Mouse (Mus musculus): Measurements from ENCODE around the gene Gfer. TPM values are rescaled to one million over a fixed set of nuclear protein-coding genes. Genes with fewer than 3 reads are reported as not detected.
A peak's percentile ranks its signal among the peaks of the same experiment; 100 is the strongest.

Gfer gene
- polyA plus RNA-seq, 1 experiment from 2014 or later = 43.3 TPM

DNA sequence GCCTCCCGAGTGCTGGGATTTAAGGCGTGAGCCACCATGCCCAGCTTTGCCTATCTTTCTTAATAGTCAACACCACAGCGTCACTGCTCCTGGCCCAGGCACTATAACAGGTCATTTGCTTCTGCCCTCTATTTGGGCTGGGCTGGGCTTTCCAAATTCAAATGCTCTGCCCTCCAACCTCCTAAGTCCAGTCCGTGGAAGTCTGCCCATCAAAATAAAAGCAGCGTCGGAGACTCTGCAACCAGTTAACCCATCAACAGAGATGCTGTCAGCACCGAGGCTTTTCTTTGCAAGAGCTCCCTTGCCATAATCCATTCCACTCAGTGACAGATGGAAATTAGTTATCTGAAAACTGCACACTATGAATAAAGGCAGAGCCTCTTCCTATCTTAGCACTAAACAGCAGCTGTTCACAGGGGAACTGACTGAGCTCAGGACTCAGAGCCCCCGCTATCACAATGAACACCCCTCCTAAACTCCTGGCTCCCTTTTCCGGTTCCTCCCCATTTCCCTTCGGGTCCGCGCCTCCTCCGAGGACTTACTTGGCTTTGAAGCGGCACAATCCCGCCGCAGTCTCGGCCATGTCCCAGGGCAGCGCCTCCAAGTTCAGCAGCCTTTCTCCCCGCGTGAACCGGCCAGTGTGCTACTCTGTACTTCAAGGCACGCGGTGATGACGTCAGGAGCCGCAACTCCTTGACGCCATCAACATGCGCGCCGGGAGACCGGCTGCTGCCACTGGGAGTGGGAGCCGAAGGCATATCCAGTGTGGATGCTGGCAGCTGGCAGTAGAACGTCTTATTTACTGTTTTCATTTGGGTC, 11.2 kb upstream of the Gfer start, which contains the start of gene Tbl3:
Gene Tbl3 (minus strand): TSS at position 679 of the 819 bp plus-strand sequence.
- Histone ChIP-seq H3K27me3 (ENCODE audit: insufficient read depth, low read length) (no peaks in the 10 kb centered on the region), H3K9me3 (replicated peaks; ENCODE audit: low read length) (no peaks in the 10 kb centered on the region), H3K4me2 (ENCODE audit: low read length) (peak within 1 kb of the TSS; percentile 76), H3K36me3 (ENCODE audit: insufficient read depth, low read length) (peaks cover 10% of the 10 kb centered on the region; the same call in 1 of the 2 replicates), H3K4me1 (replicated peaks; ENCODE audit: insufficient read depth, low read length) (no peaks in the 10 kb centered on the region), H3K4me3 (replicated peaks; ENCODE audit: low read depth, low read length) (peak within 1 kb of the TSS; percentile 77), H3K9ac (ENCODE audit: low read depth, low read length) (peak within 1 kb of the TSS; percentile 69), H3K27ac (peak within 1 kb of the TSS; percentile 80)
- ATAC-seq (replicated peaks; ENCODE audit: low FRiP score, low read depth) = peak; percentile 79
- TF ChIP-seq CTCF (IDR thresholded peaks at IDR 0.05; ENCODE audit: low read depth) = no peak
- 2% methylated on average over 32 of the region's 32 CpGs for WGBS
- DNase-seq (ENCODE audit: low spot score) = peak; percentile 93

DNA sequence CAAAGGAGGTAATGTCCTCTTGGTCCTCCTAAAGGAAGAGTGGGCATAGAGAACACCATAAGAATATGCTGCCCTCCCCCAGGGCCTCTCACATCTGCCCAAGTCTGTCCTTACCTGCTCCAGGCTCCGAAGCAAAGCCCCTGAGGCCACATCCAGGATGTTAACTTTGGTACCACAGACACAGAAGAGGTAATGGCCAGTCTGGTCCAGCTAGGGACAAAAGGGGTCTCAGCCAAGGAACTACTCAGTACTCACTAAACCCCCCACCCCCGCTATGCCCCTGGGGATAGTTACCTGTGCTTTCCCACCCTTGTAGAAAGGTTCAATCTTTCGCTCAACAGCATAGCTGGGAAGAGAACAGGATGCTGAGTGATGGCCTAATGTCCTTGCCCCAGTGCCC, 9.9 kb upstream of the Gfer start:
- no peaks in the 10 kb centered on the region for H3K27me3 ChIP-seq (ENCODE audit: insufficient read depth, low read length)
- no peaks in the 10 kb centered on the region for H3K4me1 ChIP-seq (replicated peaks; ENCODE audit: insufficient read depth, low read length)
- H3K9me3 ChIP-seq (replicated peaks; ENCODE audit: low read length) = no peaks in the 10 kb centered on the region
- ATAC-seq (replicated peaks; ENCODE audit: low FRiP score, low read depth) (no peak), DNase-seq (ENCODE audit: low spot score) (no peak)
- peaks cover 21% of the 10 kb centered on the region for H3K36me3 ChIP-seq (ENCODE audit: insufficient read depth, low read length)
- no peak for TF ChIP-seq CTCF (IDR thresholded peaks at IDR 0.05; ENCODE audit: low read depth)
- H3K4me2 ChIP-seq (ENCODE audit: low read length) = no peak overlapping the region
- H3K9ac ChIP-seq (ENCODE audit: low read depth, low read length) = no peak overlapping the region
- no peak overlapping the region for H3K27ac ChIP-seq
- 92% methylated on average over 3 of the region's 3 CpGs for WGBS
- no peak overlapping the region for H3K4me3 ChIP-seq (replicated peaks; ENCODE audit: low read depth, low read length)

DNA sequence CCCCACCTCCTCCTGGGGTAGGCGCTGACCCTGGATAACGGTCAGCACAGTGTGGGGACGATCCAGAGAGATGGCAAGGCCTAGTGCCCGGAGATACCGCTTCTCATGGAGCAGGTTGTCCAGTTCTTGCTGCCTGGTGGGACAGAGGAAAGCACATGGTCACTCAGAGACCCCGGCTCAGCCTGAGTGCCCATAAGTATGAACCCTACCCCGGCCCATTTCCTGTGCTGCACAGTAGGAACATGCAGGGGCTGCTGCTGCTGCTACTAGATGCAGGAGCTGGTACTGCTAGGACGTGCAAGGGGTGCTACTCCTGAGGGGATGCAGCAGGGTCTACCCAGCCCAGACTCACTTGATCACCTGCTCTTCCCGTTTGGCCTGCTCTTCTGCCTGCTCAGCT, 5.3 kb upstream of the Gfer start:
- Histone ChIP-seq H3K4me3 (replicated peaks; ENCODE audit: low read depth, low read length) (no peak overlapping the region), H3K27ac (no peak overlapping the region), H3K9ac (ENCODE audit: low read depth, low read length) (0 out of 2 replicates have a peak overlapping the region, but pooled peaks have one; percentile 18), H3K36me3 (ENCODE audit: insufficient read depth, low read length) (peaks cover 31% of the 10 kb centered on the region), H3K9me3 (replicated peaks; ENCODE audit: low read length) (no peaks in the 10 kb centered on the region), H3K27me3 (ENCODE audit: insufficient read depth, low read length) (no peaks in the 10 kb centered on the region), H3K4me1 (replicated peaks; ENCODE audit: insufficient read depth, low read length) (peaks cover 10% of the 10 kb centered on the region), H3K4me2 (ENCODE audit: low read length) (no peak overlapping the region)
- WGBS = 86% methylated on average over 9 of the region's 9 CpGs
- ATAC-seq (replicated peaks; ENCODE audit: low FRiP score, low read depth) (no peak), DNase-seq (ENCODE audit: low spot score) (no peak)
- no peak for TF ChIP-seq CTCF (IDR thresholded peaks at IDR 0.05; ENCODE audit: low read depth)

DNA sequence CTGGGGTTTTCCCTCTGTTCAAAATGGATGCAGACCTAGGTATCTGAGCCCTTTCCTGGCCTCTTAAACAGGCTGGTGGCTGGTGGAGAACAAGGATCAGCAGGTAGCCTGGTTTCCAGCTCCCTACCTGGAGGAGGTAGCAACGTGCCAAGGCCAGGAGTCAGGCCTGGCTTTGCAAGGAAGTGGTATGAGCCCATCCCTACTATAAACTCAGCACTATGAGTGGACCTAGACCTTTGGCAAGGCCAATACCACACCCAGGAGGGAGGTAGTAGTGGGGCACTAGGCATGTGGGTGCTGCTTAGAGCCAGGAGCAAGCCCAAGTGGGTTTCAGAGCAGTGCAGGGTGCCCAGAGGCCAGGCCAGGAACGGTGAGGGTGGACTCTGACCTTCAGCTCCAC, 3.5 kb upstream of the Gfer start:
- Histone ChIP-seq H3K9me3 (replicated peaks; ENCODE audit: low read length) (no peaks in the 10 kb centered on the region), H3K27me3 (ENCODE audit: insufficient read depth, low read length) (no peaks in the 10 kb centered on the region), H3K4me2 (ENCODE audit: low read length) (no peak overlapping the region), H3K36me3 (ENCODE audit: insufficient read depth, low read length) (peaks cover 29% of the 10 kb centered on the region), H3K27ac (no peak overlapping the region), H3K4me3 (replicated peaks; ENCODE audit: low read depth, low read length) (no peak overlapping the region), H3K4me1 (replicated peaks; ENCODE audit: insufficient read depth, low read length) (peaks cover 15% of the 10 kb centered on the region), H3K9ac (ENCODE audit: low read depth, low read length) (no peak overlapping the region)
- ATAC-seq (replicated peaks; ENCODE audit: low FRiP score, low read depth) (no peak), DNase-seq (ENCODE audit: low spot score) (no peak)
- no peak for TF ChIP-seq CTCF (IDR thresholded peaks at IDR 0.05; ENCODE audit: low read depth)
- 86% methylated on average over 2 of the region's 2 CpGs for WGBS

DNA sequence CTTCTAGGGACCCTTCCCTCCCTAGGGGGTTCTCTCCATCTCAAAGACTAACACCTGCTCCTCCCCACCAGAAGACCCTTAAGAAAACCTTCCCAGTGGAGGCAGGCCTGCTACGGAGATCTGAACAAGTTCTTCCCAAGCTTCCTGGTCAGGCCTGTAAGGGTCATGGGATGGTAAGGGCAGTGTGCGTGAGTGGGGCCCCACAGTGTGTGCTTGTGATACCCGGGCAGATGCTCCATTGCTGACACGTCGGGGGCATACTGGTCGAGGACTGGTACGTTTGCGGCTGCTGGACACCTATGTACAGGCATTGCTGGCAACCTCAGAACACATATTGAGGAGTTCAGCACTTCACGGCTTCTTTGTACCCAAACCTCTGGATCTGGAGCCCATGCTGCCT, 2.8 kb upstream of the Gfer start:
- peaks cover 21% of the 10 kb centered on the region for H3K36me3 ChIP-seq (ENCODE audit: insufficient read depth, low read length)
- no peak for TF ChIP-seq CTCF (IDR thresholded peaks at IDR 0.05; ENCODE audit: low read depth)
- no peak overlapping the region for H3K4me2 ChIP-seq (ENCODE audit: low read length)

DNA sequence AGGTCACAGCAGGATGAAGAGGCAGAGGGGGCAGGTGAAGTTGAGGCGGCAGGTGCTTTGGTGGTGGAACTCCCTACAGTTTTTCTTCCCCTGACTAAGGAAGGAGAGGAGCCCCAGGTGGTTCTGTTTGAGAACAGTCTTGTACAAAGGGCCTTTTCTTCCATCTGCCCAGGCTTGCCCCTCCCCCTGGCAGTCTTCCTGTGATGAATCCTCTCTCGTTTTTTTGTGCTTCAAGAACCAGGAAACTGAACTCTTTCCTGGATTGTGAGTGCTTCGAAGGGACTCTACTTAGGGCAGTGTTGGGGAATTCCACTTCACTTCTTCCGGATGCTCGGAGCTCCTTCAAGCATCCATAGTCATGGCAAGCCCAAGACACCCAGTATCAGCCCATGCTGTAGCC, 2.0 kb upstream of the Gfer start:
- no peak overlapping the region for H3K27ac ChIP-seq
- ATAC-seq (replicated peaks; ENCODE audit: low FRiP score, low read depth) (no peak), DNase-seq (ENCODE audit: low spot score) (peak; percentile 21)
- no peak overlapping the region for H3K9ac ChIP-seq (ENCODE audit: low read depth, low read length)
- H3K4me3 ChIP-seq (replicated peaks; ENCODE audit: low read depth, low read length) = no peak overlapping the region
- H3K36me3 ChIP-seq (ENCODE audit: insufficient read depth, low read length) = peaks cover 24% of the 10 kb centered on the region
- H3K4me1 ChIP-seq (replicated peaks; ENCODE audit: insufficient read depth, low read length) = peaks cover 15% of the 10 kb centered on the region
- H3K4me2 ChIP-seq (ENCODE audit: low read length) = no peak overlapping the region
- no peak for TF ChIP-seq CTCF (IDR thresholded peaks at IDR 0.05; ENCODE audit: low read depth)
- H3K9me3 ChIP-seq (replicated peaks; ENCODE audit: low read length) = no peaks in the 10 kb centered on the region
- 18% methylated on average over 5 of the region's 5 CpGs for WGBS
- H3K27me3 ChIP-seq (ENCODE audit: insufficient read depth, low read length) = no peaks in the 10 kb centered on the region

More for the DNA sequence above, 2.8 kb upstream of the Gfer start:
- ATAC-seq (replicated peaks; ENCODE audit: low FRiP score, low read depth) (no peak), DNase-seq (ENCODE audit: low spot score) (no peak)
- Histone ChIP-seq H3K27me3 (ENCODE audit: insufficient read depth, low read length) (no peaks in the 10 kb centered on the region), H3K27ac (no peak overlapping the region), H3K4me3 (replicated peaks; ENCODE audit: low read depth, low read length) (no peak overlapping the region), H3K9ac (ENCODE audit: low read depth, low read length) (no peak overlapping the region), H3K4me1 (replicated peaks; ENCODE audit: insufficient read depth, low read length) (peaks cover 15% of the 10 kb centered on the region), H3K9me3 (replicated peaks; ENCODE audit: low read length) (no peaks in the 10 kb centered on the region)
- WGBS = 71% methylated on average over 9 of the region's 9 CpGs

Data from kidney, postnatal 0 days (tissue).